Mouse (Mus musculus): Measurements from ENCODE around the gene Stambp. TPM values are rescaled to one million over a fixed set of nuclear protein-coding genes. Genes with fewer than 3 reads are reported as not detected.

Stambp gene
- polyA plus RNA-seq, 1 experiment from 2014 or later, result 20.9 TPM

DNA sequence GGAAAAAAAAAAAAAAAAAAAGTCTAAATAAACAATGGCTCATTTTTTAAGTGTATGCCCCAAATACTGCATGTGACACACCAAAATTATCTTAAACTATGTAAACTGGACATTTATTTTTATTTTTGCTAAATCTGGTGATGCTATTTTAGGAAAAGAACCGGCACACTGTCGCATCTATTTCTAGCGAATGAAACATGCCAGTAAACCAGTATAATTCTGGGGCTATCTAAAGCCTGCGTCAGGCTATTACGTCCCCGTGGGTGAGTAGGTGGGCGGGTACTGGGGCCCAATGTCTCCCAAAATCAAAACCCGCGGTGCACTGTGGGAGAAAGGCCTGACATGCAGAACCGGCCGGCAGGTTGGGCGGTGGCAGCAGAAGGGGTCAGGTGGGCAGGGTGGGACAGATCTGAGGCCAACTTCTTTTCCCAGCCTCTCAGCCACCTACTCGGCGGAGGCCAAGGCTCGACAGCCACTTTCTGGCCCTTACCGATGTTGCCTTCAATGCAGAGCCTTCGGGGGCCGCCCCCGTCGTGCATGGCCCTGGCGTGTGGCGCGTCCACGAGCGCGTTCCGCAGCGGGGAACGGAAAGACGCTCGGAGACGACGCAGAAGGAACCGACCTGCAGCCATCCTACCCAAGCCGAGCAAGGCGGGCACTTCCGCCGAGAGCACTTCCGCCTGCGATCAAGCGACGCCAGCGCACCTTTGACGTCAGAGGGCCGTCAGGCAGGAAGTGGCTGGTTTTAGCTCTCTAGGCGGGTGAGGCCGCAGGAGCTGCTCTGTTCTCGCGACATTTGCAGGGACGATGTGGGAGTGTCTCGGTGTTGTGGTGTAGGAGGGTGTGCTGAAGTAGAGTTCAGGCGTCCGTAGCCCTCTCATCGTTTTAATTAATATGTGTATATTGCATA, 66.0 kb downstream of the Stambp start, which contains the start of gene Dguok:
Gene Dguok, minus strand, starts transcription at position 712 of the 910 bp plus-strand sequence.
- no peaks in the 10 kb centered on the region for H3K4me1 ChIP-seq (ENCODE audit: control insufficient read depth, insufficient read depth, low read length)
- under 1% methylated on average over 54 of the region's 54 CpGs for WGBS
- H3K36me3 ChIP-seq (replicated peaks; ENCODE audit: control insufficient read depth, insufficient read depth, low read depth, low read length), result no peaks in the 10 kb centered on the region
- H3K27ac ChIP-seq (replicated peaks; ENCODE audit: low read depth, low read length), result peak within 1 kb of the TSS; percentile 92
- H3K4me3 ChIP-seq (ENCODE audit: low read depth, low read length), result peak within 1 kb of the TSS; percentile 74
- ATAC-seq (replicated peaks; ENCODE audit: insufficient number of reproducible peaks, low FRiP score, low TSS enrichment, low read depth) (peak; percentile 98), DNase-seq (ENCODE audit: low spot score) (peak; percentile 99)
- no peaks in the 10 kb centered on the region for H3K9me3 ChIP-seq (replicated peaks; ENCODE audit: control insufficient read depth, low read length)
- H3K9ac ChIP-seq (replicated peaks; ENCODE audit: low read length), result peak within 1 kb of the TSS; percentile 78
- H3K4me2 ChIP-seq (ENCODE audit: low read depth, low read length), result peak within 1 kb of the TSS; percentile 65
- no peaks in the 10 kb centered on the region for H3K27me3 ChIP-seq (ENCODE audit: control insufficient read depth, insufficient read depth, low read length)

DNA sequence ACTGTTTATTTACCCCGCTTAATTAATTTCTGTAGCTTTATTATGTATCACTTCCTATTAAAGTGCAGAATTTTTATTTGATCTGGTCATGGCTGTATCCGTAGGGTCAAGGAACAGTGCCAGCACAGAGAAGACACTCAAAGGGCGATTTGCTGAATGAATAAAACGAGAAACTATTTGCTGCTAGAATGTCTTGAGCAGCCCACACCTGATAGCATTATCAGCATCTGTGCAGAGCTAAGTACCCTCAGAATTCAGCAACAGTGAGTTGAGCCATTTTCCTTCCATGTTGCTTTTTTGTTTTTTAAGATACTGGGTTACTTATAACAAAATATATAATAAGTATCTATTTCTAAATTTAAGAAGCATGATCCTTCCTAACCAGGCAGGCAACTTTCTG, 67.0 kb downstream of the Stambp start:
- 94% methylated on average over 4 of the region's 4 CpGs for WGBS
- DNase-seq (ENCODE audit: low spot score) (no peak), ATAC-seq (replicated peaks; ENCODE audit: insufficient number of reproducible peaks, low FRiP score, low TSS enrichment, low read depth) (no peak)
- Histone ChIP-seq H3K4me2 (ENCODE audit: low read depth, low read length) (peak overlapping the region; percentile 65; the same call in 1 of the 2 replicates), H3K36me3 (replicated peaks; ENCODE audit: control insufficient read depth, insufficient read depth, low read depth, low read length) (no peaks in the 10 kb centered on the region), H3K9ac (replicated peaks; ENCODE audit: low read length) (no peak overlapping the region), H3K9me3 (replicated peaks; ENCODE audit: control insufficient read depth, low read length) (no peaks in the 10 kb centered on the region), H3K27ac (replicated peaks; ENCODE audit: low read depth, low read length) (no peak overlapping the region), H3K4me1 (ENCODE audit: control insufficient read depth, insufficient read depth, low read length) (no peaks in the 10 kb centered on the region), H3K27me3 (ENCODE audit: control insufficient read depth, insufficient read depth, low read length) (no peaks in the 10 kb centered on the region), H3K4me3 (ENCODE audit: low read depth, low read length) (peak overlapping the region; percentile 74; the same call in 1 of the 2 replicates)

DNA sequence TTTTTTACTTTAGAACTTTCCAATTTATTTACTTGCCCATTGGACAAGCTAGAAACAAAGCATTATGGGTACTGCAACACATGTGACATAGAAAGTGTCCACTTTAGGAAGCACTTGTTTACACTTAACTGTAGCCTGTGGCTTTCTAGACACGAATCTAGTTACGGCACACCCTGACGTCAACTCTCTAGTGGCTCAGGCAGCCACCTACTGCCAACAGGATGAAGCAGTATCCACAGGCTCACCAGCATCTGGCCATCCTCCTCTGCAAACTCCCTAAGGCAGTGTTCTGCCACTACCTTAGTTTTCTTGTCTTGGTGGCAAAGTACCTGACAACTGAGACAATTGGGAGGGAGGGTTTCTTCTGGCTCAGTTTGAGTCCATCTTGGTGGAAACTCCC, 69.2 kb downstream of the Stambp start:
- Histone ChIP-seq H3K9ac (replicated peaks; ENCODE audit: low read length) (no peak overlapping the region), H3K4me3 (ENCODE audit: low read depth, low read length) (no peak overlapping the region), H3K36me3 (replicated peaks; ENCODE audit: control insufficient read depth, insufficient read depth, low read depth, low read length) (no peaks in the 10 kb centered on the region), H3K4me2 (ENCODE audit: low read depth, low read length) (no peak overlapping the region), H3K9me3 (replicated peaks; ENCODE audit: control insufficient read depth, low read length) (no peaks in the 10 kb centered on the region), H3K27me3 (ENCODE audit: control insufficient read depth, insufficient read depth, low read length) (no peaks in the 10 kb centered on the region), H3K27ac (replicated peaks; ENCODE audit: low read depth, low read length) (no peak overlapping the region), H3K4me1 (ENCODE audit: control insufficient read depth, insufficient read depth, low read length) (no peaks in the 10 kb centered on the region)
- no peak for ATAC-seq (replicated peaks; ENCODE audit: insufficient number of reproducible peaks, low FRiP score, low TSS enrichment, low read depth)
- 91% methylated on average over 3 of the region's 3 CpGs for whole genome bisulfite sequencing
- no peak for DNase-seq (ENCODE audit: low spot score)

GRCm38 (mm10) chr6:83502656-83503055, 69.9 kb downstream of the Stambp start:
- DNase-seq (ENCODE audit: low spot score) (no peak), ATAC-seq (replicated peaks; ENCODE audit: insufficient number of reproducible peaks, low FRiP score, low TSS enrichment, low read depth) (no peak)
- WGBS, result 84% methylated on average over 3 of the region's 3 CpGs
- Histone ChIP-seq H3K4me2 (ENCODE audit: low read depth, low read length) (no peak overlapping the region), H3K9me3 (replicated peaks; ENCODE audit: control insufficient read depth, low read length) (no peaks in the 10 kb centered on the region), H3K27me3 (ENCODE audit: control insufficient read depth, insufficient read depth, low read length) (no peaks in the 10 kb centered on the region), H3K4me3 (ENCODE audit: low read depth, low read length) (no peak overlapping the region), H3K27ac (replicated peaks; ENCODE audit: low read depth, low read length) (no peak overlapping the region), H3K36me3 (replicated peaks; ENCODE audit: control insufficient read depth, insufficient read depth, low read depth, low read length) (no peaks in the 10 kb centered on the region), H3K4me1 (ENCODE audit: control insufficient read depth, insufficient read depth, low read length) (no peaks in the 10 kb centered on the region), H3K9ac (replicated peaks; ENCODE audit: low read length) (no peak overlapping the region)

- Histone ChIP-seq H3K4me1 (ENCODE audit: control insufficient read depth, insufficient read depth, low read length) (no peaks in the 10 kb centered on the region), H3K36me3 (replicated peaks; ENCODE audit: control insufficient read depth, insufficient read depth, low read depth, low read length) (no peaks in the 10 kb centered on the region), H3K9ac (replicated peaks; ENCODE audit: low read length) (no peak overlapping the region), H3K9me3 (replicated peaks; ENCODE audit: control insufficient read depth, low read length) (no peaks in the 10 kb centered on the region), H3K27me3 (ENCODE audit: control insufficient read depth, insufficient read depth, low read length) (no peaks in the 10 kb centered on the region), H3K4me3 (ENCODE audit: low read depth, low read length) (no peak overlapping the region), H3K4me2 (ENCODE audit: low read depth, low read length) (no peak overlapping the region), H3K27ac (replicated peaks; ENCODE audit: low read depth, low read length) (no peak overlapping the region)
- whole genome bisulfite sequencing, result 54% methylated on average over 9 of the region's 9 CpGs
- DNase-seq (ENCODE audit: low spot score) (no peak), ATAC-seq (replicated peaks; ENCODE audit: insufficient number of reproducible peaks, low FRiP score, low TSS enrichment, low read depth) (no peak)
These were observed 70.8 kb downstream of the Stambp start for GRCm38 (mm10) chr6:83501524-83502310.

GRCm38 (mm10) chr6:83500462-83500861, 72.1 kb downstream of the Stambp start:
- ATAC-seq (replicated peaks; ENCODE audit: insufficient number of reproducible peaks, low FRiP score, low TSS enrichment, low read depth) (no peak), DNase-seq (ENCODE audit: low spot score) (no peak)
- WGBS, result 61% methylated on average over 3 of the region's 3 CpGs
- no peak overlapping the region for H3K4me2 ChIP-seq (ENCODE audit: low read depth, low read length)
- no peak overlapping the region for H3K27ac ChIP-seq (replicated peaks; ENCODE audit: low read depth, low read length)
- no peaks in the 10 kb centered on the region for H3K27me3 ChIP-seq (ENCODE audit: control insufficient read depth, insufficient read depth, low read length)
- no peaks in the 10 kb centered on the region for H3K36me3 ChIP-seq (replicated peaks; ENCODE audit: control insufficient read depth, insufficient read depth, low read depth, low read length)
- no peak overlapping the region for H3K4me3 ChIP-seq (ENCODE audit: low read depth, low read length)
- no peaks in the 10 kb centered on the region for H3K4me1 ChIP-seq (ENCODE audit: control insufficient read depth, insufficient read depth, low read length)
- H3K9ac ChIP-seq (replicated peaks; ENCODE audit: low read length), result no peak overlapping the region
- H3K9me3 ChIP-seq (replicated peaks; ENCODE audit: control insufficient read depth, low read length), result no peaks in the 10 kb centered on the region

GRCm38 (mm10) chr6:83499078-83499477, 73.5 kb downstream of the Stambp start:
- Histone ChIP-seq H3K4me2 (ENCODE audit: low read depth, low read length) (no peak overlapping the region), H3K9me3 (replicated peaks; ENCODE audit: control insufficient read depth, low read length) (no peaks in the 10 kb centered on the region), H3K27ac (replicated peaks; ENCODE audit: low read depth, low read length) (no peak overlapping the region), H3K27me3 (ENCODE audit: control insufficient read depth, insufficient read depth, low read length) (no peaks in the 10 kb centered on the region), H3K9ac (replicated peaks; ENCODE audit: low read length) (no peak overlapping the region), H3K4me1 (ENCODE audit: control insufficient read depth, insufficient read depth, low read length) (no peaks in the 10 kb centered on the region), H3K4me3 (ENCODE audit: low read depth, low read length) (no peak overlapping the region), H3K36me3 (replicated peaks; ENCODE audit: control insufficient read depth, insufficient read depth, low read depth, low read length) (no peaks in the 10 kb centered on the region)
- no peak for DNase-seq (ENCODE audit: low spot score)
- no peak for ATAC-seq (replicated peaks; ENCODE audit: insufficient number of reproducible peaks, low FRiP score, low TSS enrichment, low read depth)
- WGBS, result 94% methylated on average over 10 of the region's 10 CpGs

Data from embryonic facial prominence, embryonic 11.5 days (tissue).